In the genomic region with DNA sequence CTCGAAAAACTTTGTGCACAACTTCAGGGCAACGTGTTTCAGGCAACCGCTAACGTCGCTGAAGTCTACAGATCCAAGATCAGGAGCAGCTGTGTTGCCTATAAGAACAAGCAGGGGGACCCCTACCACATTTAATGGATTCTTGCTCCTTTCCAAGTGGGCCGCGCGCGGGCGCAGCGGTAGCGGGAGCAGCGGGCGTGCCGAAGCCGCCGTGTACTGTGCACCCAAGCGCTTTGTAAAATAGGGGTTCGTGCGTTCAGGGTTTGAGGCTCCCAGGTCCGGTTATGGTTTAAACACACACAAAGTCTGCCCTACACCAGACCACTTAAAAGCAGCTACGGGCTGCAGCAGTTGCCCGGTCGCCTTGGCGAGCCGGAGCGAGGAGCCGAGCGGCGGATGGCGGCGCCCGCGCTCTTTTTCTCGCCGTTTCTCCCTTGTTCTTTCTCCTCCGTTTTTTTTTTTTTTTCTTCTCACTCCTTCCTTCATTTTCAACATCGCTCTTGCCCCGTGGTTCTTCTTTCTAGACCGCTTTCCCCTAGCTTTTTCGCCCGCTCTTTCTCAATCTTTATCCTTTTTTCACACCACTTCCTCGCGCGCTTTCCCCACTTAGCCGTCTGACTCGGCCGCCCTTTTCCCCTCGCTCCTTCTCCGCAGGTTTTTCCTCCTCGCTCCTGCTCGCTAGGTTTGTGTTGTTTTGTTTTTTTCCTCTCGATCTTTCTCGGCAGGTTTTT, we compare ENCODE assay signal across 10 mouse cellular contexts. TPM values are rescaled to one million over a fixed set of nuclear protein-coding genes. Genes with fewer than 3 reads are reported as not detected.
DNase-seq lines count a peak whose midpoint lies in the region; ATAC-seq and TF ChIP-seq lines count a peak whose summit lies in the region.
"Had no signal": no experiment of that assay in that cellular context is flagged by ENCODE, and none has a peak within 500 bp of the region (broad histone marks: within the 10 kb centered on the region; RNA-seq: fewer than 3 reads in every experiment).

No protein-coding gene starts in this region.

- H3K9ac ChIP-seq in heart, embryonic 13.5 days: peak overlapping the region; percentile 66
- H3K9ac ChIP-seq in heart, embryonic 16.5 days (ENCODE audit: low read length): peak overlapping the region; percentile 56
- no peak overlapping the region for H3K9ac ChIP-seq in liver, embryonic 14.5 days (replicated peaks)

- H3K36me3 ChIP-seq in heart, embryonic 13.5 days: peaks cover 21% of the 10 kb centered on the region
- H3K36me3 ChIP-seq in heart, embryonic 16.5 days (ENCODE audit: control insufficient read depth, insufficient read depth): 0 out of 2 replicates have a peak, but pooled peaks cover 4% of the 10 kb centered on the region
- H3K36me3 ChIP-seq in liver, embryonic 14.5 days (replicated peaks; ENCODE audit: control insufficient read depth, insufficient read depth, low read depth): no peaks in the 10 kb centered on the region

- intact Hi-C loops in heart, postnatal 36 days (cut with DNase I): loop anchor here (2.0 to 10.0 kb wide), 6 partner anchors 489 to 1267 kb away; a partner anchor contains a TSS

- peak overlapping the region; percentile 50 for H3K4me3 ChIP-seq in heart, embryonic 13.5 days
- H3K4me3 ChIP-seq in heart, embryonic 16.5 days (ENCODE audit: low read length): peak overlapping the region; percentile 58
- peak overlapping the region; percentile 18 to 43; a peak in 3 of 4 replicates for H3K4me3 ChIP-seq in liver, embryonic 14.5 days (ENCODE audit: insufficient read depth in 1 of 2, low read depth in 2 of 2, low read length in 2 of 2)

- H3K4me2 ChIP-seq in heart, embryonic 13.5 days: peak overlapping the region; percentile 79
- peak overlapping the region; percentile 91 for H3K4me2 ChIP-seq in heart, embryonic 16.5 days (ENCODE audit: low read depth, low read length)
- peak overlapping the region; percentile 51 for H3K4me2 ChIP-seq in liver, embryonic 14.5 days (ENCODE audit: low read depth)

- H3K27ac ChIP-seq in heart, embryonic 13.5 days (replicated peaks): no peak overlapping the region
- no peak overlapping the region for H3K27ac ChIP-seq in heart, embryonic 16.5 days (ENCODE audit: low read length)
- no peak overlapping the region for H3K27ac ChIP-seq in liver, embryonic 14.5 days

- peaks cover 47% of the 10 kb centered on the region for H3K27me3 ChIP-seq in heart, embryonic 13.5 days (replicated peaks)
- H3K27me3 ChIP-seq in heart, embryonic 16.5 days (ENCODE audit: control insufficient read depth, insufficient read depth, low read length): peaks cover 34% of the 10 kb centered on the region
- H3K27me3 ChIP-seq in liver, embryonic 14.5 days (ENCODE audit: control insufficient read depth, insufficient read depth, low read length): peaks cover 37% of the 10 kb centered on the region
- H3K27me3 ChIP-seq: Patski had no signal

- under 1% methylated on average over 54 of the region's 54 CpGs for WGBS in heart, embryonic 13.5 days
- 4% methylated on average over 54 of the region's 54 CpGs for WGBS in heart, embryonic 16.5 days
- under 1% methylated on average over 54 of the region's 54 CpGs for WGBS in liver, embryonic 14.5 days (ENCODE audit: insufficient replicate concordance)

- TF ChIP-seq EP300 in liver, embryonic 14.5 days (IDR thresholded peaks at IDR 0.05; ENCODE audit: low read depth): no peak

- H3K9me3 ChIP-seq in heart, embryonic 13.5 days: no peaks in the 10 kb centered on the region
- peaks cover 4% of the 10 kb centered on the region for H3K9me3 ChIP-seq in heart, embryonic 16.5 days (replicated peaks; ENCODE audit: control insufficient read depth, low read length)
- H3K9me3 ChIP-seq in liver, embryonic 14.5 days (ENCODE audit: control insufficient read depth, low read length): no peaks in the 10 kb centered on the region

- peaks cover 6% of the 10 kb centered on the region; the same call in 1 of the 2 replicates for H3K4me1 ChIP-seq in heart, embryonic 13.5 days
- H3K4me1 ChIP-seq in heart, embryonic 16.5 days (ENCODE audit: control insufficient read depth, insufficient read depth, low read length): peaks cover 7% of the 10 kb centered on the region
- peaks cover 7 to 25% of the 10 kb centered on the region in 2 experiments for H3K4me1 ChIP-seq in liver, embryonic 14.5 days (replicated peaks; ENCODE audit: control insufficient read depth in 2 of 2, insufficient read depth in 2 of 2, low read length in 1 of 2)

- ATAC-seq in heart, embryonic 13.5 days (ENCODE audit: extremely low read depth, insufficient number of reproducible peaks, low FRiP score, low TSS enrichment): no peak
- ATAC-seq in CD4-positive, CD25-positive, alpha-beta regulatory T cell, adult 4 months: peak; percentile 22
- ATAC-seq in common myeloid progenitor, adult 5-6 weeks (replicated peaks; ENCODE audit: low read depth, poor library complexity, severe bottlenecking): peak; percentile 20
- no peak for ATAC-seq in heart, embryonic 16.5 days (replicated peaks; ENCODE audit: extremely low read depth, insufficient read depth, low FRiP score)
- no peak for ATAC-seq in liver, embryonic 14.5 days (ENCODE audit: insufficient read depth)
- ATAC-seq: Patski had no signal

- DNase-seq in heart, postnatal 36 days: no peak
- DNase-seq in liver, embryonic 14.5 days (ENCODE audit: low read depth in 3 of 3, low spot score in 3 of 3): no peak
- DNase-seq in retina, embryonic 14.5 days (ENCODE audit: low spot score): peak; percentile 85
- no peak for DNase-seq in layer of hippocampus, adult 8-10 months (ENCODE audit: low spot score in 2 of 2)

- no peak for TF ChIP-seq CTCF in liver, embryonic 14.5 days (IDR thresholded peaks at IDR 0.05; ENCODE audit: low read depth)

RNA-seq across cellular contexts. Expression of a gene that starts 7.4 kb away (rescaled TPM):
- not detected in 2 replicates for polyA plus RNA-seq in heart, embryonic 13.5 days (2015; fragmentation: Nextera tagmentation; extraction: Ambion mirVana)
- total RNA-seq in heart, postnatal 36 days (2021): not detected
- polyA plus RNA-seq in CD4-positive, CD25-positive, alpha-beta regulatory T cell, adult 4 months (2017; shearing (Covaris generic)): under 1 TPM in 1 of 2 experiments, not detected in 1; 0.86 TPM
- total RNA-seq in common myeloid progenitor, adult 5-6 weeks (2017): not detected in 2 replicates
- not detected in 2 replicates for polyA plus RNA-seq in heart, embryonic 16.5 days (2015; fragmentation: Nextera tagmentation; extraction: Ambion mirVana)
- not detected in 2 replicates for polyA plus RNA-seq in liver, embryonic 14.5 days (2012; rRNA removed)
- not detected in 2 replicates for polyA plus RNA-seq in liver, embryonic 14.5 days (2014; fragmentation: Nextera tagmentation; extraction: Ambion mirVana)
- total RNA-seq in layer of hippocampus, adult 8-10 months (2022): not detected
- total RNA-seq: layer of hippocampus, postnatal 25 days had no signal
- polyA plus RNA-seq: Patski had no signal

Comparison
In these comparisons a context has a peak if more than half of its experiments do, and no peak if none do; other contexts are left out.
1. ATAC-seq: peak in CD4-positive, CD25-positive, alpha-beta regulatory T cell, adult 4 months (single experiment) and common myeloid progenitor, adult 5-6 weeks (single experiment); none in heart, embryonic 13.5 days (single experiment), heart, embryonic 16.5 days (single experiment) and liver, embryonic 14.5 days (single experiment).
2. Peak in every context shown above with its lines, with median percentiles within 50 percentile points of each other: H3K4me2 ChIP-seq and H3K4me3 ChIP-seq.